Mouse (Mus musculus): ENCODE measurements around the gene Calcrl. TPM values are rescaled to one million over a fixed set of nuclear protein-coding genes. Genes with fewer than 3 reads are reported as not detected.
"Not testable (repeated sequence)": the region's sequence is repeated elsewhere in the genome, so short reads cannot be mapped to it uniquely, and the experiment has no call there.

Calcrl gene
- total RNA-seq, 4 experiments from 2014 or later, result 9.6 to 12.6 (median 10.4) TPM

DNA sequence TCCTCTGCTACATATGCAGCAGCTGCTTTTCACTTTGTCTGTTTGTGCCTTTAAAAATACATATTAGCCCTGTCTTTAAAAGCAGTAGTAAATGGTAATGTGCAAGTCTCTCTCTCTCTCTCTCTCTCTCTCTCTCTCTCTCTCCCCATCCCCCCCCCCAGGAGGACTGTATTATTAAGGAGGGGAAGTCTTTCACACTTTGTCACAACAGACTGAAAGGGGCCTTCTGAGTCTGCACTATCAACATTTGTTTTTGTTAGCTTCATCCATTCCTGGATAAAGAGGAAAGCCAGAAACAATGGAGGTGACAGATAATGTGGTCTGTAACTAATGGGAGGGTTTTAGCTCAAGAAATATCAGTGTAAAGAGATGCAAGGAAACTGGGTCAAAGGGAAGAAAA is 36.1 kb downstream of the Calcrl start:
- no peak for DNase-seq (ENCODE audit: low spot score in 2 of 2)

DNA sequence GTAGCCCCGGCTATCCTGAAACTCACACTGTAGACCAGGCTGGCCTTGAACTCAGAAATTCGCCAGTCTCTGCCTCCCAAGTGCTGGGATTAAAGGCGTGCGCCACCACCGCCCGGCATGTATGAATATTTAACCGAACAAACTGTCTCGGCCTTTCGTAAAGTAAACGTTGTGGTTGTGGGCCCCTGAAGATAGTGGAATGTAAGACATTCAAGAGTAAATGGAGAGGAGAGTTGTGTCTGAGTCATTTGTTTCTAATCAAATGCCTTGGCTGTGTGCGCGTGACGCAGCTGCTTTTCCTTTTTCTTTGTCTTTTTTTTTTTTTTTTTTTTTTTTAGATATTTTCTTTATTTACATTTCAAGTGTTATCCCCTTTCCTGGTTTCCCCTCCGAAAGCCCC is 36.7 kb downstream of the Calcrl start:
- DNase-seq (ENCODE audit: low spot score in 2 of 2), result not testable (repeated sequence)

DNA sequence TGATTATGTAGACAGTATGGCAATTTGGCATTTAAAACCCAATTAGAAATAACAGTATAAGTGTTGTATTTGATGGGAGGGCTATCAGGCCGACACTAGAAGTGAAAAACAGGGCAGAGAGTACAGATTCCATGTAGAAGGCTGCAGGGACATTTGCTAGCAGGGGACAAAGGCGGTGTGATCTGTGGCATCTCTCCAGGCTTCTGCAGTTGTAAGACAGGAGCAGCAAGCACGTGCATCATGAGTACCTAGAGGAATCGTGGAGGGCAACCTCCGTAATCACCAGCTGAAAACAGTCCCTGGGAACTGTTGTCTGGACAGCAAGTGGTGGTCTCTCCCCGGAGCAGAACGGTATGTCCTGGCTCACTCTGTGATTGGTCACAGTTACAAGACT is 37.2 kb downstream of the Calcrl start:
- DNase-seq (ENCODE audit: low spot score in 2 of 2), result no peak

DNA sequence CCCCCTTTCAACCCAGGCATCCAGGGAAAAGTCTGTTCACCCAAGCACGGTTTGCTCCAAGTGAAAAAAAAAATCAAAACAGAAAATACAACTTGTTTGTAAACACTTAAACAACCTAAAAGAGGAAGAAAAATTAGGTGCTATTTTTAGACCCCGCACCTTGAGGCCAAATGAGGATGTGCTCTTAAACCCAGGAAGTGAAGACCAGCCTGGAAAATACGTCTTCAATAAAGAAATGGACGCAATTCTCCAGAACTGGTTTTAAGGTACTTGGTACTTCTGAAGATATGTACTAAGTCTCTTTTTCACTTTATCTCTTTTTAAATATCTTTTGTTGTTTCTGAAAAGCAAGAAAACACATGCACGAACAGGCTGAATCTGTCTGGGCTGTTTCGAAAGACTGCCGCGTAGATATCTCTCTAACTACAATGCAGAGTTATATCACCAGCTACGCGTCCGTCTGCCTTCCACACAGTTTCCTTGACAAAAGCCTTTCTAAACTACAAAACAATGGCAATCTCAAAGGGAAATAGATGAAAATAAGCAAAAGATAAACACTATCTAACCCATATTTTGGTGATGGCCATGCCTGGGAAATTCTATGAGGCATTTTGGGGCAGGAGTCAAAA is 37.7 kb downstream of the Calcrl start:
- DNase-seq (ENCODE audit: low spot score in 2 of 2), result no peak

DNA sequence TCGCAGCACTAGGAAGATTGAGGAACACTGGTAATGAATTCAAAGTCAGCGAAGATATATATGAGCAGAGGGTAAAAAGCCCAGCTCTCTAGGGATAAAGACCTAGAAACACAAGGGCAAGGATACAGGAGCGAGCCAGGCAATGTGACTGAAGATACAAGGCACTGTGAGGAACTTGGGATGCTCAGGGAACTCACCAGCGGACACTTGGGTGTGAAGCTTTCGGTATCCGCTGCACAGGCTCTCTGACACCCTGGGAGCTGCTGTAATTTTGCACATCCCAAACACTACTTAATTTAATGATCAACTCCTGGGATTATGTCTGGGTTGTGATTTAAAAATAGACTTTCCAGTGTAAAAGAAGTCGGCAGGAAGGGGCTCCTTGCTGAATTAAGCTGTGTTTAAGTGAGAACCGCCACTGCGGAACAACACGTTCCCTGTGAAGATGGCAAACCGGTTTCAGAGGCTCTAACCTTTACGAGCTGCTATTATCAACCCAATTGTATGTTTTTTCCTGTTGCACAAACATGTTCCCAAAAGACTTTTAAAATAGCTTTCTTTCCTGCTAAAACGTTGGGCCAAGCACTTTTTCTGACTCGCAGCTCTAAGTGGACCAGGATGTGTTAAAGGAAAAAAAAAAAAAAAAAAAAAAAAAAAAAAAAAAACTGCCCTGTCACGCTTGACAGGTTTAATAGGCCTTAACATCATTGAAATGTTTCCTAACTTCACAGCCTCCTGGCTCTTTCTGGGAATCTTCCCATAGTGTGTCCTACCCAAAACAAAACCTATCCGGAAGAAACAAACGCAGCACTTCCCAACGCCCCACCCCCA is 38.4 kb downstream of the Calcrl start:
- DNase-seq (ENCODE audit: low spot score in 2 of 2), result no peak

DNA sequence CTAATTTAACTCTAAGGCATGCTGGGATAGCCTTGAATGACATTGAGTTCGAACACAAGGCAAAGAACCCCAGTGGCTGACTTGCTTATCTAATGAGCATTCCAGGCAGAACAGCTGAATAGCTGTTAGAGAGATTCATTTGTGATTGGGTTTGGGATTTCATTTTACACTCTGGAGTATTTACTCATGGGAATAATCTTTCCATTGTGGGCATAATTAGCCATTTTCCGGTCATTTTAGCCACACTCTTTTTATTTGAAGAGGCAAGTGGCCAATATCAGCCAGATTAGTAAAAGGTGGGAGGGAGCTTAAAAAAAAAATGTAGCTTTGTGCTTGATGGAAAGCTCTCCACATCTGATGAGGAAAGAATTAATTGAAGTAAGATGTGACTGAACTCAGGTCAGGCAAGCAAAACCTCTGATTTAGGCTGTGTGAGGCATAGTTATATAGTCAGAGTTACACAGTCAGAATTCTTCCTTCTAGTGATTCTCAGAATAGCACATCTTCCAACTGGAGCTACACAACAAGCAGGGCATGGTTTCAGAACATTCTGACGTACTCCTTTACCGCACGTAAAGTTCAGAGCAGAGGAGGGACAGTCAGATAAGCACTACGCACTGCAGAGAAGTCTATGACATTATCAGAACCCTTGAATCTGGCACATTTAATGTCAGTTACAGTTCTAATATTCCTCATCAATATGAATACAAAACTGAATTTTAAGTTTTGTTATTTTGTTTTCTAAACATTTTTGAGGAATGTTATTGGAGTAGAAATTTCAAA is 40.1 kb downstream of the Calcrl start:
- no peak for DNase-seq (ENCODE audit: low spot score in 2 of 2)

DNA sequence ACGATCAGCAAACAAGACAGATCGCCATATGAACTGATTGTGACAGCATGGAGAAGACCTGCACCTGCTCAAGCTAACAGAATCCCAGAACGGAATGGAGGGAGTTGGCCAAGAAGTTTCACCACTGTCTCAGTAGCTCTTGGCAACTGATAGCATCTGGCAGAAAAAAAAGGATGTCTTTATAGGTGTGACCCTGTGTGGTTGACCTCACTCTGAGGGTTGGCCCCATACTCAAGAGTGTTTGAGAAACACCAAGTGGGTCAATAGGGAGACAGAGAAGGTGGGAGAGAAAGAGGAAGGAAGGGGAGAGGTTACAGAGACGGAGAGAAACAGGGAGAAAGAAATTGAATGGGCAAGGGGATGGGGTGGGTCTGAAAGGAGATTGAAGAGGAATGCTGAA is 41.4 kb downstream of the Calcrl start:
- no peak for DNase-seq (ENCODE audit: low spot score in 2 of 2)

DNA sequence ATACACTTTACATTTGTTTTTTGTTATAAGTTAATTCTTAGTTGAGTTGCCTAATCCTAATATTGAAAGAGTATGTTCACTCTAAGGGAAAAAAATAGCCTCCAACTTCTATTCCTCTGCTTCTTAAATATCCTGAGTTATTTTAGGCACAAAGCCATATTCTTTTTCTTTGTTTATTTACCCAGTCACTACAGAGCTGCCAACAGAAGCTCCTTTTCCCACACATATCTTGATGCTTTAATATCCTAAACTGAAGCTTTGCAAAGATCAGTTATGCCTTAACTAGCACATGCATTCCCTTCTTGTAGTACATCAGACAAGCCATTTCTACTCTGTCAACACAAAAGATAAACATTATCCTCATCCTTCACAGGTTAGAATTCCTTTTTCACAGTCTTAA is 42.7 kb downstream of the Calcrl start:
- no peak for DNase-seq (ENCODE audit: low spot score in 2 of 2)

DNA sequence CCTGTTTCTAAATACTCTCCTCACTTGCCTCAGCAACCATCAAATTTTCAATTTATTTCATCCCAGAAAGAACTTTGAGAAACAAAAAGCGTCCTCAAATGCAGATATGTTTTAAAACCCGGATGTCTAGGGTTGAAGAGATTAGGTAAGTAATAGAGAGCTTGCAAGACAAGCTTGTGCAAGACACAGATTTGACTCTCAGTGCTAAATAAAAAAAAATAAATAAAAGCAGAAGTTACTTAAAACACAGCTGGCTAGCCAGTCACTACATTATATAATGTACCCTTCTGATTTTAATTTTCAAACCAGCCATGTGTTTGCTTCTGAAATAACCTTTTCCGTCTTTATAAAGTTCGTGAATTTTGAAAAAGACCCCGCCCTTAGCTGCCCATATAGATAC is 43.2 kb downstream of the Calcrl start:
- DNase-seq (ENCODE audit: low spot score in 2 of 2), result no peak

DNA sequence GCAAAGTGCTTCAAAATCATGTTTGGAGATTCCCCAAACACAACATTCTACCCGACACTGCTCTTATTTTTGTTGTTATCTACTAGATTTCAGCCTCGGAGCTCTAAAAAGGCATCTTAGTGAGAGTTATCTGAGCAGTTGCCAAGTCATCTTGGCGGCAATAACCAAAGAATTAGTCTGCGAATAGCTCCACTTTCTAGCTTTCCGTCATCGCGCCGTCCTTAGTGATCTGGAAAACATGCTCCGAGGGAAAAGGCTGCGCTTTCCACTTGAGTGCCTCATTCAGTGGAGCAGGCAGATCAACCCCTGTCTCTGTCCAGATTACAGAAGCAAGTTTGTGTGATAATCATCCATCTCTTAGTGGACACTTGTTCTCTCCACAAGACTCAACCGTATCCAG is 44.4 kb downstream of the Calcrl start:
- DNase-seq (ENCODE audit: low spot score in 2 of 2), result no peak

DNA sequence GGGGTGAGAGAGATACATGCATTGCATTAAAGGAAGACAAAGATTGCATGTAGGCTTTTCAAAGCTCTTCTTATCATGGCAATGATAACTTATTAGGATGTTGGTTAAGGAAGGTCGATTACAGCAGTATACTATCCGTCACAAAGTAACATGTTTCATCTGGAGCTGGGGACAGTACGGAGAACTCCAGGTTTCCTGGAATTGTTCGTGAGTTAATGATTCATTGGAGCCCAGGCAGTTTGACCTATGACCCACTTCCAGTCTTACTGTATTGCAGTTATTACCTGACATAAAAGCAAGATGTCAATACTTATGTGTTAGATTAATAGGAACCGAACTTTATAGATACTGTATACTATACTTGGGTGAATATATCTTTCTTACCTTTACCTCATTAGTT is 46.5 kb downstream of the Calcrl start:
- no peak for DNase-seq (ENCODE audit: low spot score in 2 of 2)

DNA sequence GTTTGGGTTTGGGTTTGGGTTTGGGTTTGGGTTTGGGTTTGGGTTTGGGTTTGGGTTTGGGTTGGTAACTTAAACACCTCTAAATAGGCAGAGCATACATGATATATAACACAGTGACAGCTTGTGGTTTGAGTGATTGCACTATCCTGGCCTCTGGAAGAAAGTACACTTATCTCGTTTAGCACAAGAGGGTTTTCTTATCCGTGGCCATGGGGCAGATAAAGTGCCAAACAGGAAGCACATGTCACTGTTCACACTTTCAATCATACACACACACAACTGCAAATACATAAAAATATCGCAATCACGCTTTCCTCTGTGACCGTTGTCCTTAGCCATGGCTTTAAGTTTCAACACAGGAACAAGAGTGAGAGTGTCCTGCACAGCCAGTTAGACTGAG is 56.0 kb downstream of the Calcrl start:
- no peak for DNase-seq (ENCODE audit: low spot score in 2 of 2)

DNA sequence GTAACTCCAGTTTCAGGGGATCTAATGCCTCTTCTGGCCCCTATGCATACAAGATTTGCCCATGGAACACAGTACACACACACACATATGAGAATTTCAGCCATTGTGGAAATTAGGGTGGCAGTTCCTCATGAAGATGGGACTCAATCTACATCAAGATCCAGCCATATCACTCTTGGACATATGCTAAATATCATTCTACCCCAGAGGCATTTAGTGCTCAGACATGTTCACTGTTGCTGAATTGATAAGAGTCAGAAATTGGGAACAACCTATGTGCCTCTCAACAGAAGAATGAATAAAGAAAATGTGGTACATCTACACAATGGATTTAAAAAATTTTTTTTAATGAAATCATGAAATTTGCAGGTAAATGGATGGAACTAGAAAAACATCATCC is 58.5 kb downstream of the Calcrl start:
- DNase-seq (ENCODE audit: low spot score in 2 of 2), result no peak

DNA sequence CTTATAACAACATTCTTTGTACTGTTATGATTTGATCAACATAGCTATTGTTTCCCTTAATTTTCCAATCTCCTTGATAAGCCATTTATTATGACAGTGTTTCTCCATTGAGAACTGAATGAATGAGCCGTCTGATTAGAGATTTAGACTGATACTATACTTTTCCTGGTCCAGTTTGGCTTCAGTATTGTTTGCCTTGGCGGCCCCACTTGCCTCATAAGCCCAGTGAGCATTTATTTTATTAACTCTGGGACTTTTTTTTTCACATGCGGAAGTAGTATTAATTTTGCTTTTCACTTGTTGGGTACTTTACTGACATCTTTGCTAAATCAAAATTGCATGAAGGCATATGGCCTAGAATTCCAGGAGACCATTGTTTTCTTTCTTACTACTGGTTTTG is 59.9 kb downstream of the Calcrl start:
- DNase-seq (ENCODE audit: low spot score in 2 of 2), result no peak

DNA sequence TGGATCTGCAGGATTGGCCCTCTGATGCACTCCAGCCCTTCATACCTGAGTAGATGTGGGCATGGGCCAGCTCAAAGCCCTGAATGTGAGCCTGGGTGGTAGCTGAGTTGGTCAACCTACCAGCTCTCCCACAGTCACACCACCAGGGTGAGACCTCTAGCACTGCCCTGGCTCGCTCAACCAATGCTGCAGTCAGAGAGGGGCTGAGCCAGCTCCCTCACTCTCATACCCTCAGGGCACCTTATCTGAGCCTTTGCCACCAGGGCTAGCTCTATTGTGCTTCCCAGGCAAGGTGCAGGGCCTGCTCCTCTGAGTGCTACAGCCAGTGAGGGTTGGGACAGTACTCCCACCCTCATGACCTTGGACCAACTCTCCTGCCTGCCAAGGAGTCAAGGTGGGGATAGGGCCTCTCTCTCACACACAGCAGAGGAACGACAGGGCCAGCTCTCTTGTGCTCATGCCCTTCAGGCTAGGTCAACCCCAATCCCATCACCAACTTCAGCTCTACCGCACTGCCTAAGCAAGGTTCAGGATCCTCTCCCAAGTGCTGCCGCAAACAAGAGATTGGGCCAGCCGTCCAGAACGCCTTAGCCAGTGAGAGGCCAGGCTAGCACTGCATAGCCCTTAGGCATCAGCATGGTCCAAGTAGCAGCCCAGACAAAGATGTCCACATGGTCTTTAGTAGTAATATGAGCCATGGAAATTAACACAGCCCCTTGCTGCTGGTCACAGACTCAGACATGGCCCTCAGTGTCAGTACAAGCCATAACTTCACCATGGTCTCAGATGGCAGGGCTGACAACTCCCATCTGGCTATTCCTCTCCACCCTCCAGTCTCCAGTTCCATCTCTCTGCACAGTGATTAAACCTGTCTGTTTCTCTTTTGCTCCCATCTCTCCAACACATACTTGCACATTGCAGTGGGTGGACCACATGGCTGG is 62.2 kb downstream of the Calcrl start:
- no peak for DNase-seq (ENCODE audit: low spot score in 2 of 2)

DNA sequence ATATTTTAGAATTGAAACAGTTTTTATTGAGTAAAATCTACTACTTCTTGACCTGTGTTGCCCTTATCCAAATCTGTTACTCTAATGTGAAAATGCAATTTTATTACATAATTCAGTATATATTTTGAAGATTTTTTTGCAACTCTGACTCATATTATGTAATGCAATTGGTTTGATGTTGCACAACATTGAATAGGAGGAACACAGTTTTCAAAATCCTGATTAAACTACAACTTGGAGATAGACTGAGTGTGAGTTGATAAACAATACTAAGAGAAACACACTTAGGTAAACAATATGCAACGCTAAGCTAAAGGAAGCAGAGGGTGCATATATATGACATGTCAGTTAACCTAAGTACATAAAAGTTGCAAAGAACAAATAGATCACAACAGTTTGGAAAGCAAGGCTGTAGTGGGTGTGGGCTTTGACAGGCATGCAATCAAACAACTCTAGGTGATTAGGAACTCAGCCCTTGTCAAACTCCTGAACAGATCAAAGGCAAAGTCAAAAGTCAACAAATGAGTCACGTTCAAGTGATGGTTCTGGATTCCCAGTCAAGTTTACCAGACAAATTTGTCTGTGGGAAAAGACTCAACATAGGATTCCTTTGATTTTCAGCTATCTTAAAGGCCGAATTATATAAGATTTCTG is 66.4 kb downstream of the Calcrl start:
- no peak for DNase-seq (ENCODE audit: low spot score in 2 of 2)

DNA sequence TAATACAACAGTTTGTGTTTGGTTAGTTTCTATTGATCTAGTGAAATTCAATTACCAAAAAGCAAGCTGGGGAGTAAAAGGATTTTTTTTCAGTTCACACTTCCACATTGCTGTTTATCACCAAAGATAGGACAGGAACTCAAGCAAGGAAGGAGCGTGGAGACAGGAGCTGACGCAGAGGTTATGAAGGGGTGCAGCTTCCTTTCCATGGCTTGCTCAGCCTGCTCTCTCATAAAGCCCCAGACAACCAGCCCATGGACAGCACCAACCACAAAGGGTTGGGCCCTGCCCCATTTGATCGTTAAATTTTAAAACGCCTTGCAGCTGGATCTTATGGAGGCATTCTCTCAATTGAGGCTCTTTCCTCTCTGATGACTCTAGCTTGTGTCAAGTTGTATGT is 69.9 kb downstream of the Calcrl start:
- no peak for DNase-seq (ENCODE audit: low spot score in 2 of 2)

DNA sequence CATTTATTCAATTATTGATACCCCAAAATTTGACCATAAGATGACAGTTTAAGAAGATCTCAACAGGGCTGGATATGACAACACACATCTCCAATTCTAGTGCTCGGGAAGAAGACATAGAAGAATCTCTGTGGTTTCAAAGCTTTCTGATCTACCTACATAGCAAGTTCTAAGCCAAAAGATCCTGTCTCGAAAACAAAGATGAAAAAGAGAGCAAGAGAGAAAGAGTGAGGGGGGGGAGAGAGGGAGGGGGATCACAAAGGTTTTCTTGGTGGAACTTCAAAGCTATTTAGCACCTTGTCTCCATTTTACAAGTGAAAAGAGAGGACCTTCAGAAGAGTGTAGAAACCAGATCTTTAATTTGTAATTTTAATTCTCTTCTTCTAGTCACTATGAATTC is 77.8 kb downstream of the Calcrl start:
- no peak for DNase-seq (ENCODE audit: low spot score in 2 of 2)

DNA sequence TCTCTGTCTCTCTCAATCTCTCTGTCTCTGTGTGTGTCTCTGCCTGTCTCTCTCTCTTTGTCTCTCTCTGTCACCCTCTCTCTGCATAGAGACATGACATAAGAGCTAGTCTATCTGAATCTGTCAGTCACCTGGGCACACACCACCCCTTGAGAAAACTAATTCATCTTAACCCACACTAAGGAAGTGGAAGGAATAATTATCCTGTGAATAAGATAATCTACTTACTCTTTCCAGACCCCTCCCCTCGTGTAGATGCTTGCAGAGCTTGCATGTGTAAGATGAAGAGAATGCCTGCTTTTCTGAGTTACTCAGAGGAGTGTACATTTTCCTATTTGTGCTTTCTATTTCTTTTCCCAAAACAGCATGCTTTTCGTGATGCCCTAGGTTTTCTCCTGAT is 81.5 kb downstream of the Calcrl start:
- no peak for DNase-seq (ENCODE audit: low spot score in 2 of 2)

DNA sequence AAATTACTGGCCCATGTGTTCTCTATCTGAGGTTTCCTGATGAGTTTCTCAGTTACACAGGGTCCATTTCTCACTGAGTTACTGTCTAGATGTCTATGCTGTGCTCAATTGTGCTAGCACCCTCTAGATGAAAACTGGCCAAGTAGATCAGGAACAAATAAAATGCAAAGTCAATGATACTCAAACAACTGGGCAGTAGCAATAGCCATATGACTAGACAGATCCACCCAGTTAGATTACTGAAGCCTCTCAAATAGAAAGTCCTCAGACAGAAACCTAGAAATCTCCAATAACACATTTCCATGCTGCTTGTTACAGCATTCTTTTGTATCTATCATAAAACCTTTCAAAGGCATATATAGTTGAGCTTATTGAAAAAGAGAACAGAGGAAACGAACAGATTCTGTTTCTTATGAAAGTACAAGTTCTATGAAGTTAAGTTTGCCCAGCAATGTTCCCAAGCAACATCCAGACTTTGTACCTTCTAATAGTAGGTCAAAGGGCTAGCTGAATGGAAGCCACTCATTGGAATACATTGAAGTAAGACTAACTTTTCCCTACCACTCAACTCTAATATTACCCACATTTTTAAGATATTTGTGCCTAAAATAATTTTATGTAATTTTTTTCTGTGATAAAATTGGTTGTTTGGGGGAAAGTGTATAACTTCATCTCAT is 87.3 kb downstream of the Calcrl start:
- DNase-seq (ENCODE audit: low spot score in 2 of 2), result no peak

All from layer of hippocampus, adult 8-10 months (tissue).